Mouse (Mus musculus) monocyte, adult 5-6 weeks (primary cell): ENCODE data around the gene Poc5. TPM values are rescaled to one million over a fixed set of nuclear protein-coding genes. Genes with fewer than 3 reads are reported as not detected.

Experiments
- total RNA-seq: library from RNA; stranded (forward); fragments of 200-1000, 200-491, 200-594 nt; gene quantifications from 3 replicates; pipeline ENCODE4 v1.2.3, GENCODE M21; 2017

Poc5 gene
- total RNA-seq, 1 experiment from 2014 or later: 8.9 TPM

Other genes starting within 250 kb of the Poc5 start
- gene Ankdd1b, start 82.9 kb downstream of the Poc5 start, total RNA-seq: 0.19 TPM in 1 of 3 replicates, not detected in the others
- not detected in 3 replicates for gene Gm17622, start 102.4 kb downstream of the Poc5 start, total RNA-seq
- 8.2 to 34.9 TPM (median 12.2 TPM) in 3 replicates for gene Polk, start 154.3 kb downstream of the Poc5 start, total RNA-seq
- 65.6 to 111 TPM (median 93.7 TPM) in 3 replicates for gene Col4a3bp, start 154.3 kb downstream of the Poc5 start, total RNA-seq